Mouse (Mus musculus) heart, postnatal 0 days (tissue): ENCODE measurements around the gene Hist1h4f. TPM values are rescaled to one million over a fixed set of nuclear protein-coding genes. Genes with fewer than 3 reads are reported as not detected.

Source experiments
- ATAC-seq: fragments of 200-750 bp; cut with Nextera tagmentation; 2 replicates; pipeline ENCODE4 v1.8.0; 2017; ENCODE audit warnings: low read depth, moderate number of reproducible peaks, moderate library complexity; ENCODE audit not compliant: insufficient read depth
- DNase-seq: peaks from one replicate; pipeline ENCODE4 v3.0.0-alpha.2; 2016; ENCODE audit warnings: low spot score
- H3K27ac ChIP-seq: fragments of 300-500 bp; sonication (generic); 2 replicates; pipeline ENCODE4 v1.5.1; 2014; ENCODE audit warnings: low read depth, mild to moderate bottlenecking
- H3K27me3 ChIP-seq: fragments of 300-500 bp; sonication (generic); 2 replicates; pipeline ENCODE4 v1.6.1; 2014; ENCODE audit warnings: low read length, mixed read lengths; ENCODE audit not compliant: control insufficient read depth, insufficient read depth
- H3K36me3 ChIP-seq: fragments of 300-500 bp; sonication (generic); replicated peaks from 2 replicates; pipeline ENCODE4 v1.6.1; 2014; ENCODE audit warnings: low read length, mixed read lengths; ENCODE audit not compliant: control insufficient read depth, insufficient read depth
- H3K4me1 ChIP-seq: fragments of 300-500 bp; sonication (generic); 2 replicates; pipeline ENCODE4 v1.6.1; 2014; ENCODE audit warnings: antibody characterized with exemption; ENCODE audit not compliant: control insufficient read depth, insufficient read depth
- H3K4me2 ChIP-seq: fragments of 300-500 bp; sonication (generic); 2 replicates; pipeline ENCODE4 v1.6.1; 2014; ENCODE audit warnings: low read depth, mild to moderate bottlenecking, low read length, moderate library complexity
- H3K4me3 ChIP-seq: fragments of 300-500 bp; sonication (generic); 2 replicates; pipeline ENCODE4 v1.5.1; 2014; ENCODE audit warnings: low read depth, low read length
- H3K9ac ChIP-seq: fragments of 300-500 bp; sonication (generic); replicated peaks from 2 replicates; pipeline ENCODE4 v1.6.1; 2014; ENCODE audit warnings: low read depth, low read length, mixed read lengths
- H3K9me3 ChIP-seq: fragments of 300-500 bp; sonication (generic); replicated peaks from 2 replicates; pipeline ENCODE4 v1.6.1; 2016; ENCODE audit warnings: low read length; ENCODE audit not compliant: control insufficient read depth
- CTCF ChIP-seq: IDR thresholded peaks from 2 replicates; pipeline ENCODE4 v1.5.1; 2016; ENCODE audit warnings: antibody characterized with exemption, control low read depth, low read depth
- EP300 ChIP-seq: IDR thresholded peaks from 2 replicates; pipeline ENCODE4 v1.6.1; 2016; ENCODE audit warnings: antibody characterized with exemption, low read depth
- WGBS: fragments of 180-500 bp; shearing (Covaris S2); extraction: QIAGEN DNeasy Blood & Tissue Kit; methylation state at CpG from one replicate; pipeline ENCODE4 v1.1.7; 2014; 5-methylcytosine and 5-hydroxymethylcytosine counted together
- polyA plus RNA-seq: library from polyadenylated mRNA; unstranded; fragments of >200 nt; fragmentation: Nextera tagmentation; extraction: Ambion mirVana; gene quantifications from 2 replicates; pipeline ENCODE4 v1.2.1, GENCODE M21; 2015
- total RNA-seq: library from RNA; depleted of rRNA; stranded (reverse); fragments of >200 nt; gene quantifications from 2 replicates; pipeline ENCODE4 v1.2.3, GENCODE M21; 2014; ENCODE audit warnings: low replicate concordance

Hist1h4f gene
- total and polyA plus RNA-seq, 2 experiments from 2014 or later, result 3,073 TPM; not detected in 1

GRCm38 (mm10) chr13:23555839-23556416, 4.5 kb upstream of the Hist1h4f start:
- Histone ChIP-seq H3K27ac (peak overlapping the region; percentile 88), H3K9ac (peak overlapping the region; percentile 83), H3K4me3 (peak overlapping the region; percentile 56), H3K27me3 (no peaks in the 10 kb centered on the region), H3K4me2 (peak overlapping the region; percentile 85), H3K4me1 (0 out of 2 replicates have a peak, but pooled peaks cover 5% of the 10 kb centered on the region), H3K36me3 (no peaks in the 10 kb centered on the region), H3K9me3 (no peaks in the 10 kb centered on the region)
- ATAC-seq (peak; percentile 68), DNase-seq (peak; percentile 98)
- TF ChIP-seq EP300 (peak; percentile 48; the same call in 1 of the 2 replicates), CTCF (no peak)
- WGBS, result under 1% methylated on average over 18 of the region's 18 CpGs

GRCm38 (mm10) chr13:23554925-23555838, 3.7 kb upstream of the Hist1h4f start:
- H3K9ac ChIP-seq, result peak overlapping the region; percentile 83
- no peaks in the 10 kb centered on the region for H3K27me3 ChIP-seq
- ATAC-seq (peak; percentile 81), DNase-seq (peak; percentile 85)
- H3K9me3 ChIP-seq, result no peaks in the 10 kb centered on the region
- peak overlapping the region; percentile 85 for H3K4me2 ChIP-seq
- WGBS, result under 1% methylated on average over 54 of the region's 54 CpGs
- H3K4me3 ChIP-seq, result peak overlapping the region; percentile 56
- TF ChIP-seq CTCF, result no peak
- TF ChIP-seq EP300, result no peak
- no peaks in the 10 kb centered on the region for H3K36me3 ChIP-seq
- H3K27ac ChIP-seq, result peak overlapping the region; percentile 88
- peaks cover 5% of the 10 kb centered on the region; the same call in 1 of the 2 replicates for H3K4me1 ChIP-seq

- H3K27ac ChIP-seq, result peak overlapping the region; percentile 88
- WGBS, result 19% methylated on average over 9 of the region's 9 CpGs
- H3K9ac ChIP-seq, result peak overlapping the region; percentile 83
- no peaks in the 10 kb centered on the region for H3K27me3 ChIP-seq
- H3K4me1 ChIP-seq, result peaks cover 5% of the 10 kb centered on the region; the same call in 1 of the 2 replicates
- peak overlapping the region; percentile 85 for H3K4me2 ChIP-seq
- no peaks in the 10 kb centered on the region for H3K36me3 ChIP-seq
- H3K4me3 ChIP-seq, result peak overlapping the region; percentile 56
- H3K9me3 ChIP-seq, result no peaks in the 10 kb centered on the region
- TF ChIP-seq EP300 (no peak), CTCF (no peak)
- ATAC-seq (no peak), DNase-seq (no peak)
Measured at GRCm38 (mm10) chr13:23554393-23554792, 2.9 kb upstream of the Hist1h4f start.

- no peak within 1 kb of the TSS for H3K4me3 ChIP-seq
Measured at GRCm38 (mm10) chr13:23552962-23553361, 1.5 kb upstream of the Hist1h4f start, which contains the start of gene Hist1h1d. Gene Hist1h1d, plus strand, starts transcription at chr13:23553262.

More at GRCm38 (mm10) chr13:23552962-23553361, 1.5 kb upstream of the Hist1h4f start, which contains the start of gene Hist1h1d:
- Histone ChIP-seq H3K27me3 (no peaks in the 10 kb centered on the region), H3K4me2 (peak within 1 kb of the TSS; percentile 85; the same call in 1 of the 2 replicates), H3K9me3 (no peaks in the 10 kb centered on the region), H3K4me1 (peaks cover 5% of the 10 kb centered on the region; the same call in 1 of the 2 replicates), H3K9ac (no peak within 1 kb of the TSS), H3K36me3 (no peaks in the 10 kb centered on the region), H3K27ac (peak within 1 kb of the TSS; percentile 85; the same call in 1 of the 2 replicates)
- DNase-seq (no peak), ATAC-seq (no peak)
- TF ChIP-seq CTCF (no peak), EP300 (no peak)
